Mouse (Mus musculus) NIH3T3 (cell line): Measurements from ENCODE around the gene Nhlrc1.
A peak's percentile ranks its signal among the peaks of the same experiment; 100 is the strongest.

ENCODE experiments used
- DNase-seq: peaks from one replicate; pipeline ENCODE4 v3.0.0-alpha.2; 2012; ENCODE audit warnings: low read depth

The Nhlrc1 gene

GRCm38 (mm10) chr13:47014334-47015194, at the start of gene Nhlrc1:
Nhlrc1 (minus strand) TSS chr13:47014850.
- DNase-seq, result no peak

- DNase-seq, result peak; percentile 22
Measured at GRCm38 (mm10) chr13:47063985-47064760, 49.5 kb upstream of the Nhlrc1 start.

- DNase-seq, result no peak
Measured at GRCm38 (mm10) chr13:47062756-47063155, 48.1 kb upstream of the Nhlrc1 start.

- DNase-seq, result no peak
Measured at GRCm38 (mm10) chr13:47056781-47057180, 42.1 kb upstream of the Nhlrc1 start.

GRCm38 (mm10) chr13:47056126-47056525, 41.5 kb upstream of the Nhlrc1 start:
- DNase-seq, result no peak

GRCm38 (mm10) chr13:47053971-47054370, 39.3 kb upstream of the Nhlrc1 start:
- DNase-seq, result no peak

- no peak for DNase-seq
Measured at GRCm38 (mm10) chr13:47050009-47050408, 35.4 kb upstream of the Nhlrc1 start.

GRCm38 (mm10) chr13:47047996-47048395, 33.3 kb upstream of the Nhlrc1 start:
- DNase-seq, result no peak

GRCm38 (mm10) chr13:47044617-47044947, 29.9 kb upstream of the Nhlrc1 start, which contains the start of gene Tpmt:
Tpmt (minus strand) TSS chr13:47044737.
- peak; percentile 28 for DNase-seq

- no peak for DNase-seq
Measured at GRCm38 (mm10) chr13:47043833-47044616, 29.4 kb upstream of the Nhlrc1 start.

- peak; percentile 99 for DNase-seq
Measured at GRCm38 (mm10) chr13:47043030-47043680, 28.5 kb upstream of the Nhlrc1 start, which contains the start of gene Kdm1b. Kdm1b (plus strand) TSS chr13:47043499.

- peak; percentile 23 for DNase-seq
Measured at GRCm38 (mm10) chr13:47042024-47042633, 27.5 kb upstream of the Nhlrc1 start.

- DNase-seq, result no peak
Measured at GRCm38 (mm10) chr13:47040061-47040460, 25.4 kb upstream of the Nhlrc1 start.

GRCm38 (mm10) chr13:47037946-47038345, 23.3 kb upstream of the Nhlrc1 start:
- no peak for DNase-seq

GRCm38 (mm10) chr13:47033602-47034001, 19.0 kb upstream of the Nhlrc1 start:
- no peak for DNase-seq

GRCm38 (mm10) chr13:47030376-47031107, 15.9 kb upstream of the Nhlrc1 start:
- no peak for DNase-seq

GRCm38 (mm10) chr13:47020798-47021197, 6.1 kb upstream of the Nhlrc1 start:
- no peak for DNase-seq

- DNase-seq, result no peak
Measured at GRCm38 (mm10) chr13:47019774-47020173, 5.1 kb upstream of the Nhlrc1 start.

GRCm38 (mm10) chr13:47017259-47017658, 2.6 kb upstream of the Nhlrc1 start:
- peak; percentile 63 for DNase-seq

GRCm38 (mm10) chr13:47015195-47015501, 498 bp upstream of the Nhlrc1 start:
- DNase-seq, result no peak

GRCm38 (mm10) chr13:47013740-47014139, 910 bp downstream of the Nhlrc1 start:
- DNase-seq, result no peak
